Mouse (Mus musculus) frontal cortex, postnatal 14 days (tissue): ENCODE data around the gene Slc44a4.
A peak's percentile ranks its signal among the peaks of the same experiment; 100 is the strongest.
"Not testable (repeated sequence)": the region's sequence is repeated elsewhere in the genome, so short reads cannot be mapped to it uniquely, and the experiment has no call there.

Source experiments
- DNase-seq, 2 experiments: peaks; one replicate each; pipeline ENCODE4 v3.0.0; 2022; ENCODE audit warnings: low spot score in 2 of 2

The Slc44a4 gene

DNA sequence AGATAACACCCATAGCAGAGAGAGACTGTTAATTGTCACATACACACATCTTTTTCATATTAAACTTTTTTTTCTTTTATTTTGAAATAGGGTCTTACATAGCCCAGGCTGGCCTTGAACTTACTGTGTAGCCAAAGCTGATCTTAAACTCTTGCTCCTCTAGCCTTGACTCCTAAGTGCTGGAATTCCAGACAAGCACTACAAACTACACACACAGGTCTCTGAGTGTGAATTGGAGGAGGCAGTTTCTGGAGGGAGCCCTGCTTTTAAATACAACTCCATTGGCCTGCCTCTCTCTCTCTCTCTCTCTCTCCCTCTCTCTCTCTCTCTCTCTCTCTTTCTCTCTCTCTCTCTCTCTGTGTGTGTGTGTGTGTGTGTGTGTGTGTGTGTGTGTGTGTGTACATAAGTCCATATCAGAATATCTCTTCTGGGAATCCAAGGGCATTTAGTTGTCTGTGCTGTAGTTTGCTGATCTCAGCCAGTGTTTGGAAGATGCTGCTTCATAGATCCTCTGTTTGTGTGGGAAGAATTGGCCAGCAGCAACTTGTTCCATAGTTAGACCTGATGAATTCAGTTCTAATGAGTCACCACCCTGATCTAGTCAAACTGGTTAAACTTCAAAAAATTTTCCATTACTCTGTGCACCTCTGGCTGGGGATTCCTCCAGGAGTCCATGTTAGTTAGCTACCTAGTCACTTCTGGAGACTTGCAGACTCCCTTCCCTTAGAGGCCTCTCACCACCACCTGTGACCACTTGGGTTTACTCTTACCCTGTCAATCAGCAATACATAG lies 46.6 kb downstream of the Slc44a4 start:
- DNase-seq, result no peak

DNA sequence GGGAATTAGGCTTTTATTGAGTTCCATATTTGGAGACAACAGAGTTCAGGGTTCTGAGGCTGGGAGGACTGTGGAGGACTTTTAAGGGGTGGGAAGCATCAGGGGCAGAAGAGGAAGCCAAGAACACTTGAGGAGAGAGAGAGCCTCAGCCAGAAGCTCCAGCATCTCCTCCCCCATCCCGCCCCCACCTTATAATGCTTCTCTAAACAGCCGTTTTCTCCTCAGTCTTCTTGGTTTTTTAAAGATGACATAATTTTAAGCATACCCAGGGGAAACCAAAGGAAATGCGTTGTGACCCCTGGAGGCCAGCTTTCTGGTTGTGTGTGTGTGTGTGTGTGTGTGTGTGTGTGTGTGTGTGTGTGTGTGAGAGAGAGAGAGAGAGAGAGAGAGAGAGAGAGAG lies 47.9 kb downstream of the Slc44a4 start:
- DNase-seq, result no peak

DNA sequence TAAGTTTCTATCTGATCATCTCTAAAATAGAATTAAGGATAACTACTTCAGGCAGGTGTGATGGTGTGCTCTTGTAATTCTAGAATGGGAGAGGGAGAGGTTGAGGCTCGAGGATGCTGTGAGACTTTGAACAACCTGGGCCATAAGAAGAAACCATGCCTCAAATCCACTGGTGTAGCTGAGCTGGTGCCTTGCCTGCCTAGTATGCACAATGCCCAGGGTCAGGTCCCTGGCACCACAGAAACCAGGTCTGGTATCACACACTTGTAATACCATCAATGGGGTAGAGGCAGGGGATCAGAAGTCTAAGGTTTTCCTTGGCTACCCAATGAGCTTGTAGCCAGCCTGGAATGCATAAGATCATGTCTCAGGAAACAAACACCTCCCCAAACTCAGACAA lies 48.6 kb downstream of the Slc44a4 start:
- DNase-seq, result no peak

DNA sequence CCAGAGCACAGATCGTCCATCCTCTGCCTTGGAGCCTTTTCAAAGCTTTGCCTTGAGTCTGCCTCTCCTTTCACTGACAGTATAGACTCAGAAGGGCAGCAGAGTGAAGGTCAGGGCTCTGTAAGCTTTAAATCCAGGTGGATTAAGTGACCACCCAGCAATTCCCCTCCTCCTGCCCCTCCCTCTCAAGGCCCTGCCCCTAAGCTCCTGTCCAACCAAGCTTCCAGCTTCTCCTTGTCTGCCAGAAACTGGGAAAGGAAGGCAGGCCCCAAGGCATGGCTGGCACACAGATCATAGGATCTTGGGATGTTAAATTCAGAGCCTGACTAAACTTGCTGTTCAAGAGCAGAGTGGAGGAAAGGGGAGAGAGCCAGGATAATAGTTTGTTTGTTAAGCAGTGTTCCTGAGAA lies 50.4 kb downstream of the Slc44a4 start:
- DNase-seq, result no peak

DNA sequence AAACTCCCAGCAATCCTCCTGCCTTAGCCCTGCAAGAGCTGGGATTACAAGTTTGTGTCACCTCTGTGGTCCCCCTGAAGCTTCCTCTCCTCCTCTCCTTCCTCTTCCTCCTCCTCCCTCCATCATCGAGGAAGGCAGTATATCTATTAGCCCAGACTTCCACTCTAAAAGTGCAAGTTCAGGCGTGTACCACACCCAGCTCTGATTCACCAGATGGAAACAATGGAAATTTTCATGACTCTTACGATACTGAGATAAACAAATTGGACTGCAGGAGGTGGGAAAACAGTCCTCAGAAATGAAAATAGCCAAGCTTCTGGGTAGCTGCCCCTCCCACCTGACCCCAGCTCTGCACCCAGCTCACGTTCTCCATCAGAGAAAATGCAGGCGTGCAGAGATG lies 51.4 kb downstream of the Slc44a4 start:
- DNase-seq, result no peak

DNA sequence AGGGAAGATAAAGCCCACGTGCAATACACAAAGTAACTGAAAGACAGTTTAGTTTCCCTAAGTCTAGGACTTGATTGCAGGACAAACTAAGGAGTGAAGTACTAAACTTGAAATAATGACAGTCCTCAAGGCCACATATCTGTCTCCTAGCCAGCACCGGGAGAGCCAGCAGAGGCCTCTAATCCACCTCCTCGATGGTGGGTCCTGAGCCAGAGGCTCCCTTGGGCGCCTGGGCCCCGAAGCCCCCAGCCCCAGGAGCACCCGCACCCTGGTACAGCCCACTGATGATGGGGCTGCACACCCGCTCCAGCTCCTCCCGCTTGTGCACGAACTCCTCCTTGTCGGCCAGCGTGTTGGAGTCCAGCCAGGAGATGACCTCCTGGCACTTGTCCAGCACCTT lies 55.6 kb downstream of the Slc44a4 start, which contains the start of gene Gm20481:
Gene Gm20481, plus strand, starts transcription at position 91 of the 400 bp plus-strand sequence.
- not testable (repeated sequence) for DNase-seq

DNA sequence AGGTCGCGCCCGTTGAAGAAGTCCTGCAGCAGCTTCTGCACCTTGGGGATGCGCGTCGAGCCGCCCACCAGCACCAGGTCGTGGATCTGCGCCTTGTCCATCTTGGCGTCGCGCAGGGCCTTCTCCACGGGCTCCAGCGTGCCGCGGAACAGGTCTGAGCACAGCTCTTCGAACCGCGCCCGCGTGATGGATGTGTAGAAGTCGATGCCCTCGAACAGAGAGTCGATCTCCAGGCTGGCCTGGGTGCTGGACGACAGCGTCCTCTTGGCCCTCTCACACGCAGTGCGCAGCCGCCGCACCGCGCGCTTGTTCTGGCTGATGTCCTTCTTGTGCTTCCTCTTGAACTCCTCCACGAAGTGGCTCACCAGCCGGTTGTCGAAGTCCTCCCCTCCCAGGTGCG lies 56.6 kb downstream of the Slc44a4 start:
- DNase-seq, result not testable (repeated sequence)

DNA sequence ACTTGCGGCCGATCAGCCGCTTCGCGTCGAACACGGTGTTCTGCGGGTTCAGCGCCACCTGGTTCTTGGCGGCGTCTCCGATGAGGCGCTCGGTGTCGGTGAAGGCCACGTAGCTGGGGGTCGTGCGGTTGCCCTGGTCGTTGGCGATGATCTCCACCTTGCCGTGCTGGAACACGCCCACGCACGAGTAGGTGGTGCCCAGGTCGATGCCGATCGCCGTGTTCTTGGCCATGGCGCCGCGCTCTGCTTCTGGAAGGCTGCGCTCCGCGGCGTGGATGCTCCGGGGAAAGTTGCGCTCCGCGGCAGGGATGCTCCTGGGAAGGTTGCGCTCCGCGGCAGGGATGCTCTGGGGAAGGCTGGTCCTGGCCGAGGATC lies 57.4 kb downstream of the Slc44a4 start:
- DNase-seq, result not testable (repeated sequence)

DNA sequence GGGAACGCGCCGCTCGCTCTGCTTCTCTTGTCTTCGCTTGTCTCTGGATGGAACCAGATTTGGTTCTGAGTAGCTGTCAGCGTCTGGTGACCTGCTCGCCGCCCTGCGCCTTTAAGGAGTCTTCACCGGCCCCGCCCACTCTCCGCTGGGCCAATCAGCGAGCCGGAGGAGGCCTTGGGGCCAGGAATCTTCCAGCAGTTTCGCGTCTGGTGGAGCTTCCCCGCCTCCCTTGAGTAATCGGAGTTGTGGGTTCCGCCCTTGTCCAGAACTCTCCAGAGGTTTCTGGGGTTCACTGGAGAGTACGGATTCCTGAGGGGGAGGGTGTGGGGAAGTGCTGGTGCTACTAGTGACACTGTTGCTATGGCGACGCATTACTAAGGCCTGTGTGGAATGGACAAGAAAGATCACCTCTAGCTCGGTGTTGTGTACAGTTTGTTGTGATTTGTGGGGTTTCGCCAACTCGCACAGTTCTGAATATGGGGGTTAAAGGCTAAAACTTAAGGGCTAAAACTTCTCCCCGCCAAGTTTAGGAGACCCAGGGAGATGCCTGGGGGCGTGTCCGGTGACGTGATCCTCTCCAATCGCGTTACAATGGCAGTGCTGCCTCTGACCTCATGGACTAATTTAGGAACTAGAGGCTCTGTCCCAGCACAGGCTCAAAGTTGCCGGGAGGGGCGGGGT lies 57.9 kb downstream of the Slc44a4 start, which contains the start of the genes Hspa1a and Hspa1l:
Gene Hspa1a, minus strand, starts transcription at position 88 of the 681 bp plus-strand sequence.
Gene Hspa1l, plus strand, starts transcription at position 635 of the 681 bp plus-strand sequence.
- peak; percentile 67 to 75 for DNase-seq

DNA sequence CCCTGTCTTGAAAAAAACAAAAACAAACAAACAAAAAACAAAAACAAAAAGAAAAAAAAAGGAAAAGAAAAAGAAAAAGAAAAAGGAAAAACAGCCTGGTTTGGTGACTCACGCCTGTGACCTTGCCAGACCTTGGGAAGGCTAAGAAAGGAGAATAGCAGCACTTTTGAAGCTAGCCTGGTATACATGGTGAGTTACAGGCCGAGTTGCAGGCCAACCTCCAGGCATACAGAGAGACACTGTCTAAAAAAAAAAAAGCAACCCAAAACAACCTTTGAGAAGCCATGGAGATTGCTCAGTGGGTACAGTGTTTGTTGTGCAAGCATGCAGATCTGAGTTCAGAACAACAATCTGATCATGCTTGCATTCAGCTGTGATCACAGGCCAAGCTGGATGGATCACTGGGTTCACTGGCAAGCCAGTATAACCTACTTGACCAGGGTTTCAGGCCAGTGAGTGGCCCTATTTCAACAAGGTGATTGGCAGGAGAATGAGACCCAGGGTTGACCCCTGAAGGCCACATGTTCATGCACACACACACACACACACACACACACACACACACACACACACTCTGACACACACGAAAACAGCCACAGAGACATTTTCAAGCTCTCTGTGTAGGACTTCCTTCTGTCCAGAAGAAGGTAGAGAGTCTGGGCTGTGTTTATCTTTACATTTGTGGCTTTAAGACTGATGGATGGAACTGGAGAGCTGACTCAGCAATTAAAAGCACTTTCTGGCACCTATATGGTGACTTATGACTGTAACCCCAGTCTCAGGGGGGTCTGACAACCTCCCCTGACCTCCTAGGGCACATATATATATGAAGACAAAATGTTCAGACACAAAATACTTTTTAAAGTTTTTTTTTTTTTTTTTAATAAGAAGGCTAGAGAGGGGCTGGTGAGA lies 61.6 kb downstream of the Slc44a4 start:
- no peak for DNase-seq

DNA sequence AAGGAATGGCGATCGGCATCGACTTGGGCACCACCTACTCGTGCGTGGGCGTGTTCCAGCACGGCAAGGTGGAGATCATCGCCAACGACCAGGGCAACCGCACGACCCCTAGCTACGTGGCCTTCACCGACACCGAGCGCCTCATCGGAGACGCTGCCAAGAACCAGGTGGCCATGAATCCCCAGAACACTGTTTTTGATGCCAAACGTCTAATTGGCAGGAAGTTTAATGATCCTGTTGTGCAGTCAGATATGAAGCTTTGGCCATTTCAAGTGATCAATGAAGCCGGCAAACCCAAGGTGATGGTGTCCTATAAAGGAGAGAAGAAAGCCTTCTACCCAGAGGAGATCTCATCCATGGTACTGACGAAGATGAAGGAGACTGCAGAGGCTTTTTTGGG lies 62.7 kb downstream of the Slc44a4 start:
- no peak for DNase-seq

DNA sequence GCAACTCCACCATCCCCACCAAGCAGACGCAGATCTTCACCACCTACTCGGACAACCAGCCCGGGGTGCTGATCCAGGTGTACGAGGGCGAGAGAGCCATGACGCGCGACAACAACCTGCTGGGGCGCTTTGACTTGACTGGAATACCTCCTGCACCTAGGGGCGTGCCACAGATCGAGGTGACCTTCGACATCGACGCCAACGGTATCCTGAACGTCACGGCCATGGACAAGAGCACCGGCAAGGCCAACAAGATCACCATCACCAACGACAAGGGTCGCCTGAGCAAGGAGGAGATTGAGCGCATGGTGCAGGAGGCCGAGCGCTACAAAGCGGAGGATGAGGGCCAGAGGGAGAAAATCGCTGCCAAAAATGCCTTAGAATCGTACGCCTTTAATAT lies 64.0 kb downstream of the Slc44a4 start:
- DNase-seq, result no peak

DNA sequence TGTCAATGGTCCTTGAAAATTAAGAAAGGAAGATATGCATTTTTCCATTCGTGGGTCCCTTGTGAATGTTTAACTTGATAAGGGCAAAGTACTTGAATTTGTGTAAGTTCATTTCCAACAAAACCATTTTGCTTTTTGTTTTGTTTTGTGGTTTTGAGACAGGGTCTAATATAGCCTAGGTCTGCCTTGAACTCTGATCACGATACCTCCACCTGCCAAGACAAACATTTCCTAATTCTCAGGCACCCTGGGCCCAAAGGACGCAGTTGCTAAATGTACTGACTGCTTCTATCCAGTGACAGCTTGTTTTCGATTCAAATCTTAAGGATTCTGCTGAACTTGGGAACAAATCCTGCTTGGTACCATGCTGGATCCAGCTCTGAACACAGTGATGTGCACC lies 65.4 kb downstream of the Slc44a4 start:
- DNase-seq, result no peak
